Mouse (Mus musculus): Measurements from ENCODE around the gene Mrgprd. TPM values are rescaled to one million over a fixed set of nuclear protein-coding genes. Genes with fewer than 3 reads are reported as not detected.
A peak's percentile ranks its signal among the peaks of the same experiment; 100 is the strongest.

The Mrgprd gene
- polyA plus RNA-seq, 1 experiment from 2014 or later = 0.44 TPM

GRCm38 (mm10) chr7:145333936-145334335, 19.3 kb downstream of the Mrgprd start:
- H3K27me3 ChIP-seq (replicated peaks) = no peaks in the 10 kb centered on the region
- ATAC-seq (ENCODE audit: low FRiP score) = no peak

GRCm38 (mm10) chr7:145334428-145335027, 19.9 kb downstream of the Mrgprd start:
- no peaks in the 10 kb centered on the region for H3K9me3 ChIP-seq (replicated peaks)
- no peak overlapping the region for H3K9ac ChIP-seq (replicated peaks)

More at GRCm38 (mm10) chr7:145333936-145334335, 19.3 kb downstream of the Mrgprd start:
- H3K4me2 ChIP-seq = no peak overlapping the region
- no peaks in the 10 kb centered on the region for H3K36me3 ChIP-seq
- no peaks in the 10 kb centered on the region for H3K9me3 ChIP-seq (replicated peaks)
- H3K27ac ChIP-seq (replicated peaks) = no peak overlapping the region
- H3K4me1 ChIP-seq = 0 out of 2 replicates have a peak, but pooled peaks cover 6% of the 10 kb centered on the region
- WGBS = 89% methylated on average over 6 of the region's 6 CpGs
- H3K9ac ChIP-seq (replicated peaks) = no peak overlapping the region
- no peak overlapping the region for H3K4me3 ChIP-seq (replicated peaks)

GRCm38 (mm10) chr7:145335199-145335598, 20.6 kb downstream of the Mrgprd start:
- Histone ChIP-seq H3K27ac (replicated peaks) (no peak overlapping the region), H3K4me3 (replicated peaks) (no peak overlapping the region), H3K27me3 (replicated peaks) (no peaks in the 10 kb centered on the region), H3K4me2 (no peak overlapping the region), H3K9me3 (replicated peaks) (no peaks in the 10 kb centered on the region), H3K36me3 (no peaks in the 10 kb centered on the region), H3K9ac (replicated peaks) (no peak overlapping the region), H3K4me1 (0 out of 2 replicates have a peak, but pooled peaks cover 6% of the 10 kb centered on the region)
- ATAC-seq (ENCODE audit: low FRiP score) = 0 out of 2 replicates have a peak, but pooled peaks have one; percentile 31

More at GRCm38 (mm10) chr7:145334428-145335027, 19.9 kb downstream of the Mrgprd start:
- ATAC-seq (ENCODE audit: low FRiP score) = no peak
- Histone ChIP-seq H3K36me3 (no peaks in the 10 kb centered on the region), H3K27ac (replicated peaks) (no peak overlapping the region), H3K4me2 (no peak overlapping the region), H3K4me3 (replicated peaks) (no peak overlapping the region), H3K4me1 (0 out of 2 replicates have a peak, but pooled peaks cover 6% of the 10 kb centered on the region), H3K27me3 (replicated peaks) (no peaks in the 10 kb centered on the region)
- WGBS = 62% methylated on average over 4 of the region's 4 CpGs

- Histone ChIP-seq H3K27me3 (replicated peaks) (no peaks in the 10 kb centered on the region), H3K36me3 (no peaks in the 10 kb centered on the region), H3K27ac (replicated peaks) (no peak overlapping the region), H3K4me3 (replicated peaks) (no peak overlapping the region), H3K9ac (replicated peaks) (no peak overlapping the region), H3K9me3 (replicated peaks) (no peaks in the 10 kb centered on the region), H3K4me2 (no peak overlapping the region), H3K4me1 (0 out of 2 replicates have a peak, but pooled peaks cover 6% of the 10 kb centered on the region)
- WGBS = 86% methylated on average over 3 of the region's 3 CpGs
- no peak for ATAC-seq (ENCODE audit: low FRiP score)
Observed at GRCm38 (mm10) chr7:145335616-145336332, 21.1 kb downstream of the Mrgprd start.

- Histone ChIP-seq H3K27me3 (replicated peaks) (no peaks in the 10 kb centered on the region), H3K27ac (replicated peaks) (no peak overlapping the region), H3K9ac (replicated peaks) (no peak overlapping the region), H3K4me2 (no peak overlapping the region), H3K9me3 (replicated peaks) (no peaks in the 10 kb centered on the region), H3K4me3 (replicated peaks) (no peak overlapping the region), H3K36me3 (no peaks in the 10 kb centered on the region), H3K4me1 (0 out of 2 replicates have a peak, but pooled peaks cover 4% of the 10 kb centered on the region)
- WGBS = 88% methylated on average over 2 of the region's 2 CpGs
- ATAC-seq (ENCODE audit: low FRiP score) = no peak
Observed at GRCm38 (mm10) chr7:145337889-145338288, 23.3 kb downstream of the Mrgprd start.

GRCm38 (mm10) chr7:145340248-145340904, 25.7 kb downstream of the Mrgprd start:
- ATAC-seq (ENCODE audit: low FRiP score) = no peak

More at GRCm38 (mm10) chr7:145340248-145340904, 25.7 kb downstream of the Mrgprd start:
- no peaks in the 10 kb centered on the region for H3K27me3 ChIP-seq (replicated peaks)
- no peaks in the 10 kb centered on the region for H3K4me1 ChIP-seq
- H3K36me3 ChIP-seq = no peaks in the 10 kb centered on the region
- H3K9me3 ChIP-seq (replicated peaks) = no peaks in the 10 kb centered on the region
- no peak overlapping the region for H3K27ac ChIP-seq (replicated peaks)
- H3K4me3 ChIP-seq (replicated peaks) = no peak overlapping the region
- 77% methylated on average over 5 of the region's 5 CpGs for WGBS
- no peak overlapping the region for H3K9ac ChIP-seq (replicated peaks)
- H3K4me2 ChIP-seq = no peak overlapping the region

Other genes starting within 250 kb of the Mrgprd start
- gene 1810010D01Rik, start 106.7 kb upstream of the Mrgprd start, polyA plus RNA-seq (2015; fragmentation: Nextera tagmentation; extraction: Ambion mirVana) = 0.59 TPM in 1 of 2 replicates, not detected in the other
- gene Tpcn2, start 30.8 kb upstream of the Mrgprd start, polyA plus RNA-seq (2015; fragmentation: Nextera tagmentation; extraction: Ambion mirVana) = 3.2 and 4.8 TPM in 2 replicates
- 1.7 and 2.2 TPM in 2 replicates for gene Mrgprf, start 14.0 kb upstream of the Mrgprd start, polyA plus RNA-seq (2015; fragmentation: Nextera tagmentation; extraction: Ambion mirVana)

All from neural tube, embryonic 15.5 days (tissue).